Mouse (Mus musculus) pancreas, adult 10 weeks (tissue): ENCODE results near the gene Pcdh17. TPM values are rescaled to one million over a fixed set of nuclear protein-coding genes. Genes with fewer than 3 reads are reported as not detected.

Experiments
- polyA plus RNA-seq: library from polyadenylated mRNA; stranded (reverse); fragments of 350-450 nt; fragmentation: Illumina TruSeq; extraction: RNeasy Lipid Tissue Mini Kit (QIAGEN cat#74804); gene quantifications from one replicate; pipeline ENCODE4 v1.2.3, GENCODE M21; 2015; ENCODE audit warnings: low read depth, low replicate concordance; ENCODE audit not compliant: insufficient read depth

The Pcdh17 gene
- polyA plus RNA-seq = 1.4 TPM

GRCm38 (mm10) chr14:84443288-84443686 is at the start of gene Pcdh17:
Gene Pcdh17 (plus strand): TSS chr14:84443563.

